Mouse (Mus musculus): ENCODE results near the gene Psors1c2. TPM values are rescaled to one million over a fixed set of nuclear protein-coding genes. Genes with fewer than 3 reads are reported as not detected.

Gene Psors1c2
- polyA plus RNA-seq, 2 experiments from 2014 or later, result 0.65 TPM; not detected in 1

DNA sequence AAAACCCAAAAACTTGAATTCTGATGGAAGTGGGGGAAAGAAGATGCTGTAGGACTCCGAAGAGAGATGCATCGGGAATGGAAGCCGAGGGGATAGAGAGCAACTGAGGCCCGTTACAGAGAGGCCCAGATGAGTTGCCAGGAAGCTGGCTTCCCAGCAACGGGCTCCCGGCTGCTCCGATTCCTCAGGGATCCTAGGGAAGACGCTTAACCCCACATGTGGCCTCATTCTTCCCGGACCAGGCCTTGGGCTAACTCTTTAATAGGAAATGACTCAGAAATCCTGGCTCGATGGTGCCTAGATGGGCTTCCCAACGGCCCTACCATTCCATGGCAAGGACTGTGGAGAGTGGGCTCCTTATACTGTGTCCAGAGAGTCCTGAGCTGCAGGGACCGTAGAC lies 15.5 kb upstream of the Psors1c2 start:
- no peak for ATAC-seq

DNA sequence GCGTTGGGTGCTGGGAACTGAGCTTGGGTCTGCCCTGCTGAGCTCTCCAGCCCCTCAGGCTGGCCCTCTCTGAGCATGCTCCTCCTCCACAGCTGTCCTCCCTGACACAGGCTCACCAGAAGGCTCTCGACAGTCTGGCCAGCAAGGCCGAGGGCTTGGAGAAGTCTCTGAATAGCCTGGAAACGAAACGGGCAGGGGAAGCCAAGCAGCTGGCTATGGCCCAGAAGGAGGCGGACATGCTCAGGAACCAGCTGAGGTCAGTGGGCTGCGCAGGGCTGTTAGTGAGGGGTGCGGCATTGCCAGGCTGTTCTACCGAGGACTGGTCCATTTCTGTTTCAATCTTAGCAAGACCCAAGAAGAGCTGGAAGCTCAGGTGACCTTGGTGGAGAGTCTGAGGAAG lies 8.6 kb upstream of the Psors1c2 start:
- ATAC-seq, result no peak

DNA sequence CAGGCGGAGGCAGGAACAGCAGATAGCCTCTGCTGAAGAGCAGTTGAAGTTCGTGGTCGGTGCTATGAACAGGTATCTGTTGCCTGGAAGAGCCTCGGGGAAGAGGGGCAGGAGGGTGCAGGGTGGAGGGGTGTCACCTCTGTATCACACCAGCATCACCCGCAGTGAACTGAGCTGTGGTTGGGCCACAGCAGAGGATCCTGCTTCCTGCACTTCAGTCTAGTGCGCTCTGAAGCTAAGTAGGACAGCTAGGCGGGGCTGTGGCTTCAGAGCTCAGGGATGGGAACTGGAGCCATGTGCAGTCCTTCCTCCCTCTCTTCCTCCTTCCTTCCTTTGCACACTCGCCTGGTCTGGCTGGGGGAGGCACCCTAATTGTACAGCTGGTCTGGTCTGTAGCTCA lies 6.4 kb upstream of the Psors1c2 start:
- no peak for ATAC-seq

DNA sequence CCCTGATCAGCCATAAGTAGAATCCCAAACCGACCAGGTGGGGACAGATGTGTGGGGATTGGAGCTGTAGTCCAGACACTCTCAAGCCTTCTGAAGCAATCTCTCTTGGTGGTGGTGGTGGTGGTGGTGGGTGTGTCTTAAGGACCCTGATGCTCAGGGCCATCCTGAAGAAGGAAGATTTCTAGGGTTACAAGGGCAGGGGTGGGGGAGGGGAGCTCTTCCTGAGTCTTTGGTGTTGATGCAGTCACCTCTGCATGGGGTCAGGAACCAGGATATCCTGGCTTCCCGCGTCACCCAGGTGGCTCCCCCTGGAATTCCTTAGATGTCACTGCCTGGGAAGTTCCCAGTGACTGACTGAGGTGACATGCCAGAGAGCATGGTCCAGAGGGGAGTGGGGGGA lies 641 bp upstream of the Psors1c2 start:
- no peak for ATAC-seq

DNA sequence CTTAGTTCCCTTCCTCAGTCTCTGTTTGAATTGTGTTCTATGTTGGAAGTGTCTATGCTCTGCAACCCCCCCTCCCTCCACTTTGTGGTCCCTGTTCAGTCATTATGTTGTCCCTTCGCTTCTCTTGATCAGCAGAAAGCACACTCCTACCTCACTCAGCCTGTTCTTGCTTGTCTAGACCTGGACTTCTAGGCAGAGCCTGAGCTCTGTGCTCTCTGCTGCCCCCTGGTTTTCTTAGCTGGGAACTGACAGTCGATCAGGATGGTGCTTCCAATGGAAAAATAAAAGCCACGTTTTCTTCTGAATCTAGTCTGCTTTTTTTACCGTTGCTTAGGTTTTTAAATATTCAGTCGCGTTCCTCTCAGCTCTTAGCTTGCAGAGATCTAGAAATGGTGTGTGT lies 1.3 kb downstream of the Psors1c2 start:
- ATAC-seq, result peak; percentile 63

DNA sequence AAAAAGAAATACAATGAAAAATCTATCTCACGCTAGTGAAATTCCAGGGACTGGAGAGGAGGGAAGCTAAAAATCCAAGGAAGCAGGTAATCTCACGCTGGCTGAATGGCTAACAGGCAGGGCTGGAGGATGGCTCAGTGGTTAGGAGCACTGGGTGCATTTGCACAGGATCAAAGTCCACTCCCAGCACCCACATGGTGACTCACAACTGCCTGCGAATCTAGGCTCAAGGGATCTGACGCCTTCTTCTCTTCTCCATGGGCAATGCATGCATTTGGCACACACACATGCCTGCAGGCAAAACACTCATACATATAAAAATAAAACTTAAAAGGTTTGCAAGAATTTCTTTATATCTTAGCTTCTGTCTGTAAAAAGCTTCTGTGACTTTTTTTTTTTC lies 4.4 kb downstream of the Psors1c2 start:
- no peak for ATAC-seq

DNA sequence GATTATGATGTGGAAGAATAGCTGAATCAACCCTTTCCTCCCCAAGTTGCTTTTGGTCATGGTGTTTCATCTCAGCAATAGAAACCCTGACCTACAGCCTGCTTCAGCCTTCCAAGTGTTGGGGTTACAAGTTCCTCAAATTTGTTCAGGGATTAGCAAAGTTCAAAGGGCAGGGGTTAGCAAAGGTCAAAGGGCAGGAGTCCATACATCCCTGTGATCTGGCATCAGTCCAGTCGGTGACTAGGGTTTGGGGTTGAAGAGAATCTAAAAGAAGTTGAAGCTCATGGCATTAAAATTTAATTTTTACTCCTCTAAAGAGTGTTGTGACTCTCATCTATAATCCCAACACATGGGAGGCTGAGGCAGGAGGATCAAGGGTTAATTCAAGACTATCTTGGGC lies 5.5 kb downstream of the Psors1c2 start:
- no peak for ATAC-seq

DNA sequence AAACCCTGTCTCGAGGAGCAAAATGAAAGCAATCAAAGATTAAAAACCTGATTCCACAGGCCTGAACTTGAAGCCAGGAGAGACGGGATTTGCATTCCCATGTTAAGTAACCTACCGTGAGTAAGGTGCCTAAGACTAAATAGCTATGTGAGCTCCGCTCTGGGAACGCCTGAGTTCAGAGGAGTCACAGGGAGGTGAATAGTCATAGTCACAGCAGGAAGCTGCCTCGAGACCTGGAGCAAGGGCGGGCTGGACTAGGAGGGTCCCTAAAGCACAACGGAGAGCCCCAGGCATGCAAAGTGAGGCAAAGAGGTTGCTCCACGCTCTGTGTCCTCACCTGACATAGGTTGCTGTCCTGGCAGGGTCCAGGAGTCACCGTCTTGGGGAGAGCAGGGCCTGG lies 6.5 kb downstream of the Psors1c2 start:
- ATAC-seq, result no peak

DNA sequence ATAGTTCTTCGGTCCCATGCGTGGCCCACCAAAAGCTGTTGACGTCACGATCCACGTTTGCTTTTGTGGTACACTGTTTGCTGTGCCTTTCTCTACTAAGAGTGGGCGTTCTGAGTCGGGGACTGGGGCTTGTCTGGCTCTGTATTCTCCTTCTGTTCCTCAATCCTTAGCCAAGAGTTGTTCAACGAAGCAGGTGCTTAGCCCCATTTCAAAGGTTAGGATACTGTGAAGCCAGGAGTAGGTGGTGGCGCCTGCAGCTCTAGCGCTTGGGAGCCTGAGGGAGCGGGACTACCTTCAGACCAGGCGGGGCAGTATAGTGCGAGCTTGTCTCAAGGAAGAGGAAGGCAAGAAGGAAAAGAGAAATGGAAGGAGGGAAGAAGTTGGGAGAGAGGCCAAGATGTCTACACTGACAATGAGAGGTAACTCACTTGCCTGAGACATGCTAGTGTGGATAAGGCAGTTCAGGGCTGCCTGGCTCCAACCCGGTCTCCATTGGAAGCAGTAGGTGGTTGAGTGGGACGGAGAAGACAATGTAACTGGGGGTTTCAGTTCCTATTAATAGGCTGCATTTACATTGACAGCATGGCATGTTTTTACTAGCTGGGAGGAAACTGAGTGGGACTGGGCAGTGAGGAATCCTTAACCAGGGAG lies 9.9 kb downstream of the Psors1c2 start:
- ATAC-seq, result no peak

DNA sequence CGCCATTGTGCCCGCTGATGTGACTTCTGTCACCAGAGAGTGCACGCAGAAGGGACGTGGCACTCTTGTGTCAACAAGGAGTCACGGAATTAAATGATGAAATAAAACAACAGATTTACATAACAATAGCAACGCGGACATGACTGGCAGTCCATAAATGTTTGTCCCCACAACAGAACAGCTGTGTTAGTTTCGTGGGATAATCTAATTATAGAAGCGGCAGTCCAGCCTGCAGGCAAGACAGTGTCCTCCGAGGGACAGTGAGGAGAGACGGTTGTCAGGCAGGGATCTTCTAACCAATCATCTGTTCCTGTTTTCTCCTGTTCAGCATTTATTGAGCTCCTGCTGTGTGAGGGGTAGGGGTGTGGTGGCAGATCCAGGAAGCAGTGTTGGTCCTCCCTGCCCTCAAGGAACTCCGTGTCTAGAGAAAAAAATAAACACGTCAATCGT lies 10.4 kb downstream of the Psors1c2 start:
- no peak for ATAC-seq

DNA sequence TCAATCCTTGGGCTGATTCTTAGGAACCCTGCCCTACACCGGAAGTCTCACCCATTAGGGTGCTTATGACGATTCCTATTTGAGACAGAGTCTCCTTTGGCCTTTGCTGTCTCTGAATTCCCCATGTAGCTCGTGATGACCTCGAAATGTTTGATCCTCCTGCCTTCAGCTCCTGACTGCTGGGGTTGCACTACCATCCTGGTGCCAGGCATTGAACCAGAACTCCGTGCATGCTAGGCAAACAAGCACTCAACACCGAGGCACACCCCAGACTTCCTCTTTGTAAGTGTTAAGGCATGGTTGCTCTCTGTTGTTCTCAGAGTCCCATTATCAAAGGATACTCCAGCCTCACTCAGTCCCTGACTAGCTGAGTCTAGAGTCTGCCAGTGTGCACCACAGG lies 11.0 kb downstream of the Psors1c2 start:
- no peak for ATAC-seq

DNA sequence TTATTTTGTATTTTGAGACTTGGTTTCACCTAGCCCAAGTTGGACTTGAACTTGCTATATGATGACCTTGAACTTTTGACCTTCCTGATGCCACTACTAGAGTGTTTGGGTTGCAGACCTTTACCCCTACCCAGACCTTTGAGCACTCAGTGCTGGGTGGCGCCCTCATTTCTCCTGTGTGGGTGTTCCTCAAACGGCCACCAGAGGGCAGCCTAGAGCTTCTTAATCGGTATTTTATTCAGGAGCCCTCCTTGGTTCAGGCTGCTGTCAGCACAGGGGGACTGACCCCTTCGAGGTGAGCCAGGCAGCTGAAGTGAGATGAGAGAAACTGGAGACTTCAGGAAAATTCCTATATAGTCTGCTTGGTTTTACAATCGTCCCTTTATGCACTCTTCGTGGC lies 11.7 kb downstream of the Psors1c2 start:
- ATAC-seq, result no peak

DNA sequence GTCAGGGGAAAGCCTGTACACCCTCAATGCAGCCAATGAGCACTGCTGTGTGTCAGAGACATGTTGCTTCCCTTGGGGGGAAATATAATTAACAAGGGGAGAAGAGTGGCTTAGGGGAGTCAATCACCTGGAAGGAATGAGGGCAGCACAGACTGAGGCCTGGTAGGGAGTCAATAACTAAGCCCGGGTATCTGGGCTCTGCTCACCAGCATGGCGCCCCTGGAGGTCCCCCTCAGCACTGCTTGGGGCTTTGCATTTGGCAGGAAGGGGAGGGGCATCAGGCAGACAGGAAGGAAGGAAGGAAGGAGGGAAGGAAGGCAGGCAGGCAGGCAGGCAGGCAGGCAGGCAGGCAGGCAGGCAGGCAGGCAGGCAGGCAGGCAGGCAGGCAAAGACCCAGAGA lies 14.5 kb downstream of the Psors1c2 start:
- ATAC-seq, result no peak

DNA sequence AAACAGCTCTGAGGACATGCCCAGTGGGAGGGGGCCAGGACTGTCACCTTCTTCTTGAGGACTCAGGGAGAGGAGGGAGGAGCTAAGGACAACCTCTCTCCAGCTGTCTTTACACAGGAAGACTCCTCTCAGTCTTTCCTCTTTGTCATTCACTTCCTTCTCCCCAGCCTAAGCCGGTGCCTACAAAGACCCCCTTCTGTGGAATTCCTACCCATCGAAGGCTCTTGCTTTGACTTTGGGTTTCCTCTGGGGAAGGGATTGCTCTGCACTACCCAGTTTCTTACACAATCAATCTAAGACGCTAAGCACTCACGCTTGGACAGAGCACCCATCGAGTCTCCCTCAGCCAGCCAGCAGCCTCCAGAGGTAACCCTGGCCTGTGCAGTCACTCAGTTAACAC lies 15.6 kb downstream of the Psors1c2 start:
- ATAC-seq, result no peak

DNA sequence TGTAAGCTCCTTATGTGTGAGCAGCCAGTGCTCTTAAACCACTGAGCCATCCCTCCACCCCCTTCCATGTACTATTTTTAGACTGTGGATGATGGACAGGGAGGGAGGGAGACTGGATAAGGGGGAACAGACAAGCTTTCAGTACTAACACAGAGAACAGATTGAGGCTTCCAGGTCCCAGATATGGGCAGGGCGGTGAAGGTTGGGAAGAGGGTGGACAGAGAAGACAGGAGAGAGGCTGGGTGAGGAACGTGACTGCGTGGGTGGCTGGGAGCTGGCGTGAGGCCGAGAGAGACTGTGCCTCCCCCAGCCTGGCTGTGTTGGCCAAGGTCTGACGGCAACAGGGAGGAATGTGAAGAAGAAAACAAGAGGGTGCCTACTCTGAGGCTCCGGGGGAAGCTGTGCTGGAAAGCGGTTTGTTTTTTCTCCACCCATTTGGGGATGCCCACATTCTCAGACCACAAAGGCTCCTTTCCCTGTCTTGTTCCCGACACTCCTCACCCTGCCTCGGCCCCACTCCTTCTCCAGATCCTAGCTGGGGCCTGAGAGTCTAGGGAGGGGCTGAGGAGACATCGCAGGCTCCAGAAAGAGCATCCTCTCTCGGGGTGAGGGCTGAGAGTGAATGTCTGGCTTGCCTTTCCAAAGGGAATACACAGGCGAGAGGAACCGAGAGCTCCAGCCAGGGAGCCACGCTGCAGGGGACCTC lies 16.6 kb downstream of the Psors1c2 start:
- ATAC-seq, result no peak

DNA sequence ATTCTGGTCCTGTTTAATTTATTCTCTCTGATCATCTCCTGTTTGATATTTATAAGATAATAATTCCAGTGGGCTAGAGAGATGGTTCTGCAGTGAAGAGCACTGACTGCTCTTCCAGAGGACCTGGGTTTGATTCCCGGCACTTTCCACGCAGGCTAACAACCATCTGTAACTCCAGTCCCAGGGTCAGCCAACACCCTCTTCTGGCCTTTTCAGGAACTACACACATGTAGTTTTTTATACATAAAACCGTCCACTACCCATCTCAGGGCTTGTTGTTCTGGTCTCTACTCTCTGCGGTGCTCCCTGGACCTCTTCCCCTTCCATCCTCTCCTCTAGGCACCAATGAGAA lies 17.1 kb downstream of the Psors1c2 start:
- ATAC-seq, result no peak

DNA sequence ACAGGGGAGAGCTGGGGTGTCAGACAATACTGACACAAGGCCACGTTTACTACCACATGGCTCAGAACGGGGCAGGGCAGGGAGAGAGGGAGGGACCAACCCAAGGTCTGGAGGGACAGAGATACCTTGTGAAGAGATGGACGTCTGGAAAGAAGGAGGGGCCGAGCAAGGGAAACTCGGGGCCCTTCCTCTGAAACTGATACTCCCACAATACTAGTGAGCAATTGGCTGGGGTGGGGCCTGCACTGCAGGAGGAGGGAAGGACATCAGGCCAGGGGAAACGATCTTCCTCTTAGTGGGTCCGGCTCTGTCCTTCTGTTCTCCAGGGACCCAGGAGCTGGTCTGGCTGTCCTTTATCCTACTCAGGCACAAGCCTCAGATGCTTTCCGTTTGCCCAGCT lies 17.9 kb downstream of the Psors1c2 start:
- no peak for ATAC-seq

DNA sequence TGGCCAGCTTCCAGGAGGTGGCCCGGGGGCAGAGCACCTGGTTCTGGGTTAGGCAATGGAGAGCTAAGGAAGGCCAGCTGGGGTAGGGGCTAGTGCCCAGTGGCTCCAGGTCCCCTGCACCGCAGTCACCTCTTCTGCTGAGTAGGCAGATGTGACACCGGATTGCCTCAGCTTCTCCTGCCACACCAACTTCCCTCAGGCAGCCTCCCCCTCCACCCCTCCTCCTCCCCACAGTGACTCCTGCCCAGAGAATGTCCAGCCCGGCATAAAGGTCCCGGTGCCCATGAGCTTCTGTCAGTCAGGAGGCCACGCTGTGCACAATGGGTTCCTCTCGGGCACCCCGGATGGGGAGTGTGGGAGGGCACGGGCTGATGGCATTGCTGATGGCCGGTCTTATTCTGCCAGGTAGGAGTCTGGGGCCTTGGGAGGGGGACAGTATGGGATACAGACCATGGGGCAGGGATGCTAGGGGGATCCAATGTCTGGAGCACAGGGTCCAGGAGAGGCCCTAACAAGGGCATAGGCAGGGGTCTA lies 18.9 kb downstream of the Psors1c2 start, which contains the start of gene Cdsn:
Cdsn (plus strand) TSS at position 248 of the 534 bp plus-strand sequence.
- ATAC-seq, result no peak

DNA sequence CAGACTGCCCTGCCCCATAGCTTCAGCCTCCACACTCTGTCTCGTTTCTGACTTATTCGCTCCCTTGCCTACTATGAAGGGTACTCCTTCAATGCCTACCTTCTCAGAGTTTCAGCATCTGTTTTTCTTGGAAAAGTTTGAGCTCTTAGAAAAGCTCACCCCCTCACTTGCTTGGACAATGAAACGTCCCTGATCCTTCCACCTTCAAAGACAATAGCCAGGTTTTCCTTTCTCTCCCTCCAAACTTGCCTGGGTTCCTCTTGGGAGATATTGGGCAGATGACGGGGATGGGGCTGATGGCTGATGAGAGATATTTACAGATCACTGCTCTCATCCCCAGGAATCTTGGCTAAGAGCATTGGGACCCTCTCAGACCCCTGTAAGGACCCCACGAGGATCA lies 21.3 kb downstream of the Psors1c2 start:
- ATAC-seq, result no peak

DNA sequence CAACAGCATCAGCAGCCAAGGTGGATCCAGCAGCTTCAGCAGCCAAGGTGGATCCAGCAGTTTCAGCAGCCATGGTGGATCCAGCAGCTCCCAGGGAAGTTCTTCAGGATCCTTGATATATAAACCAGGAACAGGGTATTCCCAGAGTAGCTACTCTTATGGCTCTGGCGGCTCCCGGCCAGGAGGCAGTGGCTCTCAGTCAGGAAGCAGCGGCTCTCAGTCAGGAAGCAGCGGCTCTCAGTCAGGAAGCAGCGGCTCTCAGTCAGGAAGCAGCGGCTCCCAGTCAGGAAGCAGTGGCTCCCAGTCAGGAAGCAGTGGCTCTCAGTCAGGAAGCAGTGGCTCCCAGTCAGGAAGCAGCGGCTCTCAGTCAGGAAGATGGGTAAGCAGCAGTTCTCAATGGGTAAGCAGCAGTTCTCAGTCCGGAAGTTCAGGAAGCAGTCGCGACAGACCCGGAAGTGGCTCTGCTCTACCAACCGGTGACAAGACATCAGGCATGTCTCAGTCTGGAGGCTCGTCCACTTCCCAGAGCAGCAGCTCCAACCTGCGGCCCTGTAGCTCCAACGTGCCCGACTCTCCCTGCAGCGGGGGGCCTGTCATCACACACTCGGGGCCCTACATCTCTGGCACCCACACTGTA lies 21.9 kb downstream of the Psors1c2 start:
- no peak for ATAC-seq

DNA sequence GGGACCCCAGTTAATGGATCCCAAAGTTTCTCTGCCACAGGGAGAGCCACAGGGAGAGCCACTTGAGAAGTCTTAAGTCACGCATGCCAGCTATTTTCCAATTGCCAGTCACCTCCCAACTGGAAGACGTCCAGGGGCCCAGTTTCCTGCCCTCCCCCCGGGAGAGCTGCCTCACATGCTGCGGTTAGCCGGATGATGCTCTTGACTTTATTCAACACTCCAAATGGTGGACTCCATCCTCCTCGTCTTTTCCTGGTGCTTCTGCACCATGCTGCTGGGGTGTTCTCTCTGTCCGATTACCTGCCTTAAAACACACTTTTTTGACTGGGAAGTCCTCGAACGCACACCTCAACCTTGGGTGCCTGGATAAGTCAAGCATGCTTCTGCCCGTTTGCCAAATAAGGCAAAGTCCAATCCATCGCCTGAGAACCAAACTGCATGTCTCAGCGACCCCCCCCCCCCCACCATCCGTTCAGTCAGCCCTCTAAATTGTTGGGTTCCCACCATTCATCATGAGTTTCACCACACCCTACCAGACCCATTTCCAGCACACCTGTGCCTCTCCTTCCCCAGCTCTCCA lies 23.3 kb downstream of the Psors1c2 start:
- no peak for ATAC-seq

DNA sequence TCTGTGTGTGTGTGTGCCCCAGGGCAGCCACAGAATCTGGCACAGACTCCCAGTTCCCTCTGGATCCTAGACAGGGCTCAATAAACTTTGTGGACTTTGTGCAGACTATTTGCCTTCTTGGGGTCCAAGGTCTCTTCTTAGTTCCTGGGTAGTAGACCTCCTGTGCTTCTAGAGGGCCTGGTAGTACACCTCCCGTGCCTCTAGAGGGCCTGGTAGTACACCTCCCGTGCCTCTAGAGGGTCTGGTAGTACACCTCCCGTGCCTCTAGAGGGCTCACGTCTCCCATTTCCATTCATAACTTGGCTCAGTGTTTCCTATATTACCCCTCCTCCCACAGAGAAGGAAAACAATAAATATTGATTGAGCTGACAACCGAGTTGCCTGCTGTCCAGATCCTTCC lies 23.8 kb downstream of the Psors1c2 start:
- no peak for ATAC-seq

DNA sequence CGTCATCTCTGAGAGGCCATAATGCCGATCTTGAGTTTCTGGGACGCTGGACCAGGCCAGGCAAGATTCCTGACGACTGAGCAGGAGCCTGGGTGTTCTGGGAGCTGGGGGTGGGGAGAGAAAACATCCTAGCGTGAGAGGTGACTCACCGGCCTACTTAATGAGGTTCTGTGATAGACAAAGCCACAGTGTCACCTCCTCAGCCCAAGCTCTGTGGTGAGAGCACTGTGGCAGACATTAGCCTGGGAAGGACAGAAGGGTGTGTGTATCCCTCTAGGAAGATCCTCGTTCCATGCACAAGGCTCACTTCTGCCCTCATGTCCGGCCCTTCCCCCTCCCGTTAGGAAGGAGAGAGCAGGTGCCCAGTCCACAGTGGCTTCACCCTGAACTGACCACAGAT lies 24.4 kb downstream of the Psors1c2 start:
- no peak for ATAC-seq

DNA sequence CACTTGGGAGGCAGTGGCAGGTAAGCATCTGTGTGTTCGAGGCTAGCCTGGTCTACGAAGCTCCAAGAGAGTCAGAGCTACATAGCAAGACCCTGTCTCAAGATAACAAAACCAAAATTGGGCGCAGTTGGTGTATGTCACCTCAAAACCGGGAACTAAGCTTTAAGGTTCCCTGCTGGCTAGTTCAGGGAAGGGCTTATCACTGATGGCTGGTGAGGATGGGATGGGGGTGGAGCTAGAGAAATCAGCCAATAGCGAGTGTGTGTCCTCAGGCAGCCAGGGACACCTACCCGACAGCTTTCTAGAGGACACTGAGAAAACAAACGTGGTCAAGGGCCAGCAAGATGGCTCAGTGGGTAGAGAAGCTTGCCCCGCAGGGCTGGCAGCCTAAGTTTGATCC lies 25.2 kb downstream of the Psors1c2 start:
- no peak for ATAC-seq

Data from CD4-positive, CD25-positive, alpha-beta regulatory T cell, adult 4 months (primary cell).